Mouse (Mus musculus): ENCODE measurements at regions not wholly inside any gene's neighbourhood (a gene's known extent, or its start where the extent isn't known, plus 50 kb on each side); places are given as distances from the start of the nearest gene placed in this dataset.

DNA sequence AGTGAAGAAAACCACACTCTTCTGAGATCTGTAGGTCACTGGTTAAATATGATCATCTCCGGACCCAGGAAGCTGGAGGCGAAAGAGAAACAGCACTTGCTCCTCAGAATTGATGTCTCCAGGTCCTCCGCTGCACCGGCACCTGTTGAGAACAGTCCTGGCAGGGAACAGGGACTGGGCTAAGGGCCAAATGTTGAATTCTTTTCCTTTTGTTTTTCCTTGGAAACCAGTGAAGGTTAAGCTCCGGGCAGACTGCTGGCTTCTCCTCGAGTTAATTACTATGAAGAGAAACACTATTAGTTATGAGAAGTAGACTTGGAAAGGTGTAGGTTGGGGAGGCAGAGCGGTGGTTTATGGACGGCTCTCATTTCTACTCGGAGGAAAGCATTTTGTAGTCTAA is 242.7 kb downstream of the Rngtt start:
- intact Hi-C loops (cut with DNase I) = loop anchor here (10.0 kb wide), 1 partner anchor 152 kb away; no protein-coding TSS in a partner anchor
- no peak for DNase-seq

DNA sequence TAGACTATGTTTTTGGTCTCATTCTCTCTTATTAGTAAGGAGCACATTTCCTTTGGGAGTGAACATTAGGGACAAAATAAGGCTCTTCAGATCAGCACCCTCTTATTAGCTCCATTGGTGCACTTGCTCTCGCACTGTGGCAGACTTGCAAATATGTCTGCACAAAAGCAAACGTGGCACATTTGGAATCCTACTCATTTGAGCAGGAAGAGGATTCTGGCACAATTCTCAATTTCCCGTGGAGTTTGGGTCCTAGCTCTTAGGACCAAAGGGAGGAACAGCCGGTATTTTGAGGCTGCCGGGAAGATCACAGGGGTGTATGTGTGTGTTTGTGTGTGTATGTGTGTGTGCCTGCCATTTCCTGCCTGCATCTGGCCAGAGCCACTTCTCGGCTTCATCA is 244.5 kb downstream of the Rngtt start:
- DNase-seq = no peak
- intact Hi-C loops (cut with DNase I) = loop anchor here (10.0 kb wide), 1 partner anchor 150 kb away; no protein-coding TSS in a partner anchor

DNA sequence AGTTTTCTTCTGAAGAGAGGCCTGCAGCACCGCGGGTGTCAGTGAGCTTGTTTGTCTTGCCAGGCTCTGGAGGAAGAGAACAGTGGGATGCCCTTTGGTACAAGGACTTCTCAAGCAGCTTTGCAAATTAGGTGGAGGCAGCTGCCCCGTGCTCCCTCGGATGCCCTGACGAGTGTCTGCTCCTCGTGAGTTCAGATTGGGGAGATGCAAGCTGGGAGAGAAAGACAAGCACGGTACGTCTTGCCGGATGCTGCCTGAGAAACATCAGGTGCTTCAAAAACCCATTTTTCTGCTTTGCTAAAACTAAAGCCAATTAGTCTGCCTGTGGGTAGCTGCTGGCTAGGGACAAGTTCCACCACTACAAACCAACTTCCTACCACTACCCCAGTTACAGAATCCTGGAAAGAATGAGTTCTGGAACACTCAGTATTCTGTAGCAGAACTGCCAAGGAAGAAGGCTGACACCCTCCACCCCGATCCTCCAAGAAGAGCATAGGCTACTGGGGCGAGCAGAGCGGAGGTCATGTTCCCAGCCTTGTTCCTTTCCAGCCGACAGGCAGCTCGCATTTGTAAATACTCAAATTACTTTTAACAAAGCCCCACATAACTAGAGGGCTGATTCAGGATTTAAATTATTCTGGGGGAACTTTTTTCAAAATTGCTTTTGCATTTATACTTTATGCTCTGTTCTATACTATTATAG is 245.3 kb downstream of the Rngtt start:
- no peak for DNase-seq
- intact Hi-C loops (cut with DNase I) = loop anchor here (10.0 kb wide), 1 partner anchor 149 kb away; no protein-coding TSS in a partner anchor

DNA sequence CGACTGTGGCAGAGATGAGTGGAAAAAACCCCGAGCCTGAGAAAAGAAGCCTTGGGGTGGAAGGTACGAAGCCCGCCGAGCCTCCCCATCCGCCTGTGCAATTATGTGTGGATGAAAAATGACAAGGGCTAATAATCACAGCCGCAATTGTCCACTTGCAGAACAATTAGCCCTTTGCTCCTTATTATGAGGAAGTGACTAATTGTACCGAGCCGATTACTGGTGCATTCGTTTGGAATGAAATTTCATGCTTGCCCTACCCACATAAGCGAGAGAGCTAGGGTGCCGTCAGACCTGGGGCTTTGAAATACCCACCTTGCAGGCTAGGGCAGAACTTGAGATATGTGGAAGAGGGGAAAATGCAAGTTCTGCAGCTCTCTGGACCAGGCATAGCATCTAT is 245.9 kb downstream of the Rngtt start:
- DNase-seq = no peak
- intact Hi-C loops (cut with DNase I) = loop anchor here (10.0 kb wide), 1 partner anchor 149 kb away; no protein-coding TSS in a partner anchor

DNA sequence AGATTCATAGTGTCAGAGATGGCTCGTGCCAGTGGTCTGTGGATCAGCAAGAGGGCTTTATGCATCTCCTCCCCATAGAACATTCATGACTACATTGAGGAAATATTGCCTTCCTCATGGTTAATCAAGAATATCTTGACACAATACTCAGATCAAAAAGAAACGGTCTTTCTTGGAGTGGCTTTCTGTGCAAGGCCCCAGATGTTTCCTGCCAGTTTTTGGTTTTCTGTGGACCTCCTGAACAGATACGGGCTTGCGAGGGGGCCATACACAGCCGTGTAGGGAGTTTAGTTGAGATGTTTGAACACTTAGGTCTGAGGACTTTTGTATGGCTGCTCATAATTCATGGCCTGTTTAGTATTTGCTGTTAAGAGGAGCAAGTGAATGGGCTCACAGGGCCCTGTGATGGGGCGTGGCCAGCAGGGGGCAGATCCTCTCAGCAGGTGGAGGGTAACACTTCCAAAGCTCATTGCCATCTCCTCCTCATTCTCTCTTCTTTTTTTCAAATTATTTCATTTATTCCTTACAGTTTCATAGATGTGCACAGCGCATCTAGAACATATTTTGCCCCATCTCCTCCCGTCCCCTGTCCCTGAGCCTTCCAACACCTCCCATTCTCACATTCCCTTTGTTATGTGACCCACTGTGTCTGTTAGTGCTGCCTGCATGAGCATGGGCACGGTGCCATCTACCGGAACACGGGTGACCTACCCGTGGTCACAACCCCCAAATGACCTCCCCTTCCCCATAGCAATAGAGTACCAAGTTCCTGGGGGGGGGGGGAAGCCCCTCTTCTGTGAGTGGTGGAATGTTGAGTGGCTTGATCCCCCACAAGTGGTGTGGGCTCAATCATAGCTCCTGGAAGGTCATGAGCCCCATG is 246.8 kb downstream of the Rngtt start:
- no peak for DNase-seq
- intact Hi-C loops (cut with DNase I) = loop anchor here (10.0 kb wide), 1 partner anchor 148 kb away; no protein-coding TSS in a partner anchor

DNA sequence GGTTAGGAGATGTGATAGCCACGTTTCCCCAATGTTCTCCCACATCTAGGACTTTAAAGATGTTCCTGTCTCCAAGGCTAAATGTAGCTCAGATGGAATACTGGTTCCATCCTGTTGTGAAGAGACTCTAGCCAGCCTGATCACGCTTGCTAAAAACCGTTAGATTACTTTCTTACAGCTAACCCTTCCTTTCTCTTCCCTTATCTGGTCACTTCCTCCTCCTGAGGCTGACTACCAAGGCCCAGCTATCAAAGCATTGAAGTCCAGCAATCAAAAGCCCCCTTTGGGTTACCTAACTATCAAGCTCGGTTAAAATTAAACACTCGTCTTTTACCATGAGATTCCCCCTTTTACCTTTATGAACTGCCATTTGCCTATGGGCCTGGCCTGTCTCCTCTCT is 260.2 kb downstream of the Rngtt start:
- intact Hi-C loops (cut with DNase I) = no loop called here
- no peak for DNase-seq

DNA sequence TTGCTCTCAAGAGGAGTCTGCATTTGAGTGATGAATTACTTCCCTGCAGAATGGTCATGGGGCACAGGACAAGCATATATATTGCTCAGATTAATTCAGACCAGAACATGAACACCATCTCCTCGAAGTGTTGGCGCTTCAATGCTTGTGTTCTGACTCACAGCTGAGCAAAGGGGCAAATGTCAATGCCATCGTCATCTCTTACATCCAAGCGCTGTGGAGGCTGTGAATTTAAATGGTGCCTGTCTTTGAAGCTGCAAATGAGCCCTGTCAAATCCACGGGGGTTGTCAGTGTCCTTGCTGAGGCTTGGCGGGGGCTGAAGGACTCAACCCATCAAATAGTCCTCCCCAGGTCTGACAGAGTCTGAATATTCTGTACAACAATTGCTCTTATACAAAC is 261.2 kb downstream of the Rngtt start:
- intact Hi-C loops (cut with DNase I) = no loop called here
- no peak for DNase-seq

DNA sequence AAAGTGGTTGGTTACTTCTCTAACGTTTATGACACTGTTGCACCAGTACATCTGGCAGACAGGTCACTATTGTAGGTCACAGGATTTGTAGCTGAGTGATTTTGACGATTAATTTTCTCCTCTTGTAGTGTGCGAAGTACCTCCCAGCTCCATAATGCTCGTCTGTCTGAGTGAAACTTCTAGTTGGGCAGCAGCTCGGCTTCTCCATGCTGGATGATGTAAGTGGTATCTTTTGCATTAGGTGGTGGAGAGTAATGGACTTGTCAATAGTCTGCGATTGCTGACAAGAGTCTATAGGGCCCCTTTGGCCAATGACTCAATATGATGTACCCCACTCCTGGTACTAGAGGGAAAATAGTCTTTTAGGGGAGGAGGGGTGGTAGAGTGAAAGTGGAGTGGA is 267.5 kb downstream of the Rngtt start:
- intact Hi-C loops (cut with DNase I) = no loop called here
- DNase-seq = no peak

DNA sequence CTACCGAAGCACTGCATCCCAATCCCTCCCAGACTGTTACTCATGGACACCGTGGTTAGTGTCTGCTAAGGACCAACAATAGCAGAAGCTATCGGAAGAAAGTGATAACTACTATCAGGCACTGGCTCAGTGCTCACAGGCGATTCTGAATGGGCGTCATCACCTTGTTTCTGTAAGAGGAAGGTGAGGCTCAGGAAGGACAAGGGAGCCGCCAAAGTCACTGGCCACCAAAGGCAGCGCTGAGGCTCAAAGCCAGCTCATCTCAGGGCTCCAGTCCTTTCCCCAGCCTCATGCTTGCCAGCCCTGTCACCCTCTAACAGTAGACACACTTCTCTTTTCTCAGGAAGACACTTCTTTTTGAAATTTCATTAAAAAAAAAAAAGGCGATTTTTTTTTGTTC is 270.4 kb downstream of the Rngtt start:
- DNase-seq = no peak
- intact Hi-C loops (cut with DNase I) = loop anchor here (10.0 kb wide), 1 partner anchor 176 kb away; no protein-coding TSS in a partner anchor

DNA sequence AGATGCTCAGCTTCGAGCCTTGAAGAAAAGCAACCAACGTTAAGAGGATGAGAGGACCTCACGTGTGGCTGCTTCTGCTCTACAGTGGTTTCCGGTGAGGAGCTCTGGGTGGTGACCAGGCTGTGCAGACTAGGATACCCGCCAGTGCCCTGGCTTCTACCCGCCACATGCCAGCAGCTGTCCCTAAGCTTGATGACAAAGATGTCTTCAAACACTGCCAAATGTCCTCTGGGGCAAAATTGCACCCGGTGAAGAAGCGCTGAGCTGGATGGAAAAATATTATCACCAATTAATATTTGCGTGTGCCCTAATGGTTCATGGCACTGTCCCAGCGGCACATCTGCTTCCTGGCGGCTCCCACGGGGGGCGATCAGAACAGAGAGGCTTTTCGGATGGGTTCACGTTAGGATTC is 271.1 kb downstream of the Rngtt start:
- DNase-seq = no peak
- intact Hi-C loops (cut with DNase I) = loop anchor here (10.0 kb wide), 1 partner anchor 176 kb away; no protein-coding TSS in a partner anchor

DNA sequence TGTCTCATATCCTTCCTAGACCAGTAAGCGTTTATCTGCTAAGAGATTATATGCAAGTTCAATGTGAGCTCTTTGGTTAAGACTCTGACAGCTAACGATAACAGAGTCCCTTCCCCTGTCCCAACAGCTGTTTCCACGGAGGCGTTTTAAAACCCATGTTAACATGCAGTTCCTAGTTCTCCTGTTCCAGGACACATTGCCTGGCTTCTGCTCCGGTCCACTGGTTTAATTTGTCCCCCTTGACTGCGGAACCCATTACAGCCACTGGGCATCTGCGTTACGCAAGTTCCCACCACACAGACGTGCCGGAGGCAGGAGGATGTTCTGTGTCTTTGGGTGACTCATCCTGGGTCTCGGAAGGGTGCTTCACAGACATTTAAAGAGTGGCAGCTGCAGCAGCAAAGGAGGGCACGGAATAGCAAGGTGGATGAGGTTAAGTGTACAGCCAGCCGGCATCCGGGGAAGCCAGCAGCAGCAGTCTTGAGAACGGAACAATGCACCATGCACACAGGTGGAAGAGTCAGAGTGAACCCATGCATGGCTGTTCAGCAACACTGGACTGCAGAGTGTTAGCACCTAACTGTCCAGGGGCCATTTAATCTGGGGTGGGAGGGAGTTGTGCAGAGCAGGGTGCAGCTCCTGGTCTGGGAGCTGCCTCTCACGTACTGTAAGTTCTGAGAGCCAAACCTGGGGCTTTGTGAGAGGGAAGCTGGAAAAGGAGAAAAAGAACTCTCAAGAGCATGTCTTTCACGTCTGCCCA is 271.8 kb downstream of the Rngtt start:
- no peak for DNase-seq
- intact Hi-C loops (cut with DNase I) = loop anchor here (10.0 kb wide), 1 partner anchor 177 kb away; no protein-coding TSS in a partner anchor

DNA sequence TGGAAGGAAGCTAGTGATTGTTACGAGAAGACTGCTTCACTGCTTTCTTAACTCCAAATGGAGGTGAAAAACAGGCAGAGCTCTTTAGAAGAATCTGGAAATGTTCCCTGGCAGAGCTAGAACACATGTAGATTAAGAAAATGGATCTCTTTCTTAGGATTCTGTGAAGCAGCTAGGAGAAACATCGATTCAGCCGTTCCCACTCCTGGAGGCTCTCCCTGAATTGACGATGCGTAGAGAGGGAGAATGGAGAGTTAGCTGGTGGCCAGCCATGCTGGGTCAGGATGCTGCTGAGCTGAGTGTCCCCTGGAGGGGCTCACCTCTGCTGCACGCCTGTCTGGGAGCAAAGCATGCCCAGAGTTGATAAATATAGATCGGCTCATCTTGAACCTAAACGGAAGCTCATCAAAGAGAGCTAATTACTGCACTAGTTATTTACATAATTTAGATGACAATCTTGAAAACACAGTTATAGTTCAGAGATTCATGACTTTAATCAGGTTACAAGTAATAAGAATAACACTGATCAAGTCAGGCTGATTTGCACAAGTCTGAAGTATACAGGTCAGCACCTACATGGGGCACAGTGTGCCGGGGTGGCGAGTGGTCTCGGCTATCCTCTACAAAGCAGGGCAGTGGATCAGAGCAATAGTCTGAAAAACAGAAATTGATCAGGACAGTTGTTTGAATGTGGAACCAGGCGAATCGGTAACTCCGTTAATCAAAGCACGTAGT is 273.0 kb downstream of the Rngtt start:
- intact Hi-C loops (cut with DNase I) = loop anchor here (10.0 kb wide), 1 partner anchor 178 kb away; no protein-coding TSS in a partner anchor
- DNase-seq = no peak

DNA sequence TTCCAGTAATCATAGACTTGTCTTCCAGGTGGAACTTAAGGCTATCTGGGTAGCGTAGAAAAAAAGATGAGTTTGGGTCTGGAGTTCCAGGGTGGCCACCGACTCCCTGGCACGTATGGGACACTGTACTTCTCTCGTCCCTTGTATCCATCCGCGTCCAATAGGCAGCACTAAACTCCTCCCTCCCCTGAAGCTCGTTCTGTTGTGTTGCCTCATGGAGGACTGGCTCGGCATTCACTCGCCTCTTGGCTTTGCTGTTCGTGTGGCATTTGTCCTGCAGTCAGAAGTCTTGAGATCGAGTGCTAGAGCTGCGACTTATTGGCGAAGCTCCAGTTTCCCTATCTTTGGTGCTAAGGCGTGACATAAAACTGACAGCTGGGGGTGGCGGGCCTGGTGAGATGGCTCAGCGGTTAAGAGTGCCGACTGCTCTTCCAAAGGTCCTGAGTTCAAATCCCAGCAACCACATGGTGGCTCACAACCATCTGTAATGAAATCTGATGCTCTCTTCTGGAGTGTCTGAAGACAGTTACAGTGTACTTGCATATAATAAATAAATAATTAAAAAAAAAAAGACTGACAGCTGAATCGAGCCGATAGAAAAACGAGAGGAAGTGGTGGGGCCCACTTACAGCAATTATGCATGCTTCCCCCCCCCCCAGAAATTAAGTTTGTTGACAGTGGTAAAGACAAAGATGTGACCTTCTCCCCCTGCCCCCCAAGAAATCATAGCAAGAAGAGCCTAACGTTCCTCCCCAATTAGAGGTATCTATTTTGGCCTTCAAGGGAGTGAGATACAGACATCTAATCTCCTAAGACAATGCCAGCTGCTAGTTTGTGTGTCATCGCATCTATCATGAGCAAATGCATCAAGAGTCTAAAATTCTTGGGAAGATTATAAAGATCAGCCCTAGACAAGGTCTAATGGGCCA is 274.1 kb downstream of the Rngtt start:
- no peak for DNase-seq
- intact Hi-C loops (cut with DNase I) = loop anchor here (10.0 kb wide), 1 partner anchor 179 kb away; no protein-coding TSS in a partner anchor

DNA sequence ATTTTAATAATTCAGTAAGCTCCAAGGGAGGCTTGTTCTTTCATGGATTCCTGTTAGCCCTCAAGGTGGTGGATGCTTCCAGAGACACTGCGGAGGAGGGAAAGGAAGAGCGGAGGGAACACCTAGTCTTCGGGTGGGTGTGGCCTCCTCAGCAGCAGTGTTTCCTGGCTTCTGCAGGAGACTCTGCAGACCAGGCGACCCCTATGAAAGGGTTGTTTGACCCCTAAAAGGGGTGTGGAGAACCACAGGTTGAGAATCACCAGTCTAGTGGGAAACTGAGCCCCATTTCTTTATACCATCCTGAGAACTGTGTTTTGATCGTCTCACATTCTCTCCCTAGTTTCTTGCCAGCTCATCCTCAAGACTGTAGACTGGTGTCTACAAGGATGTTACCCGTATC is 275.7 kb downstream of the Rngtt start:
- no peak for DNase-seq
- intact Hi-C loops (cut with DNase I) = loop anchor here (5.0 to 10.0 kb wide), 2 partner anchors 59 to 181 kb away; no protein-coding TSS in a partner anchor

DNA sequence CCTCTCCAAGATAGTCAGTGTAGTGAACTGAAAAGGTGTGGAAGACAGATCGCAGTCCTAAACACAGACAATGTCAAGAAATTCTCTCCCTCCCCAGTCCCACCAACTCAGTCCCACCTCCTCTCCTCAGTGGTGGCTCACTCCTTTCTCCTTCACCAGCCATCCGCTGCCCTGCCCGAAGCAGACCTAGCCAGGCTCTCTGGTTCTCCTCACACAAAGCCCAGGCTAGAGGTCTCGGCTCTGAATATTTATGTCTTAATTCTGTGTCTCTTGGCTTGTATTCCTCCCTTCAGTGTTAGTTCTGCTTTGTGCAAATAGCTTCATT is 276.1 kb downstream of the Rngtt start:
- intact Hi-C loops (cut with DNase I) = loop anchor here (5.0 to 10.0 kb wide), 2 partner anchors 59 to 181 kb away; no protein-coding TSS in a partner anchor
- DNase-seq = no peak

DNA sequence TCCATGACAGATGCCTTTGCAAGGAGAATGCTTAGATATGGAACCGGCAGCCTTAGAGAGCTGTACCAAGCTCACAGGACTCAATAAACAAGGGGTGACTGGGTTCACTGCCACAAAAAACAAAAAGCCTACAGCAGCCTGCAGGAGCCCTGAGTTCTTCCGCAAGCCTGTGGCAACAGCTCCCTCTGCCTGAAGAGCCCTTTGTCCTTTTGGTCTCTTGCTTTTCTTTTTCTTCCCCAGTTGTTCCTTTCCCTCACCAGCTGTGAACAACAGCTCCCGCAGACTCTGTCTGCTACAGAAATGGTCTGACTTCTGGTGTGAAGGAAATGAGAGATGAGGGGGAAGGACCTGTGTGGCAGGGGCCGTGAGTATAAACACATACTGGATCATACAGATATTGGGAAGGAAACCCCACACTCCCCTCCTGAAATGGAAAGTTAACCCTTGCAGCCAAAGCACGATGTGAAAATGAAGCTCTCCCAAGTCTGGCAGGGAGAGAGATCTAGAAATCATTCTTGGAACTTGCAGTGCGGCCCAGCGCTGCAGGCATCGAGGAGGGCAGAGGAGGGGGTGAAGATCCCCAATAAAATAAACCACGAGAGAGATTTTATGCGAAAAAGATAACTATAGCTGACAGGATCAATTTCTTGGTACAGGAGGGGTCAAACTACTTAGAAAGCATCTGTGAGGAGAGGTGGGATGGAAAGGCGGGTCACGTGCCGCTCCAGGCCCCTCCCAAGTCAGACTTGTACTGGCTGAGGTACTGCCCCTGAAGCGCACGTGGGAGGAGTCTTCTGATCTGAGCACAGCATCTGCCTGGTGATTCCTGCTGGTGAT is 276.7 kb downstream of the Rngtt start:
- intact Hi-C loops (cut with DNase I) = loop anchor here (5.0 to 10.0 kb wide), 2 partner anchors 60 to 182 kb away; no protein-coding TSS in a partner anchor
- peak; percentile 30 to 32 for DNase-seq

DNA sequence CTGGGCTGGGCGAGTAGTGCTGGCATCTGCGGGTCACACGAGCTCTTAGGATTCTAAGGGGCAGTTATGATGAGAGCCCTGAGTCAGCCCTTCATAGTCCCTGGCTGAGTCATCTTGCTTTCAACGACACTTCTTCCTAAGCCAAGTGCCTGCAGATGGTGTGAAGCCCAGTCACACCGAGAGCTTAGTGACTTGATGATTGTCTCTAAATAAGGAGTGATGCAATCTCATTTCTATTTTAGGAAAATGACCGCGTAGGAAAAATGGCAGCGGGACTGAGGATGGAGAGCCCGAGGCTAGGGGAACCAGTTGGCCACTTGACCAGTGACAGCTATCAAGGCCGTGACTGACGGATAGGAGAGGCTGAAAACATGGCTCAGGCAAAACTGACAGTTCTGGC is 277.6 kb downstream of the Rngtt start:
- intact Hi-C loops (cut with DNase I) = loop anchor here (5.0 to 10.0 kb wide), 2 partner anchors 60 to 183 kb away; no protein-coding TSS in a partner anchor
- peak; percentile 21 to 26 for DNase-seq

DNA sequence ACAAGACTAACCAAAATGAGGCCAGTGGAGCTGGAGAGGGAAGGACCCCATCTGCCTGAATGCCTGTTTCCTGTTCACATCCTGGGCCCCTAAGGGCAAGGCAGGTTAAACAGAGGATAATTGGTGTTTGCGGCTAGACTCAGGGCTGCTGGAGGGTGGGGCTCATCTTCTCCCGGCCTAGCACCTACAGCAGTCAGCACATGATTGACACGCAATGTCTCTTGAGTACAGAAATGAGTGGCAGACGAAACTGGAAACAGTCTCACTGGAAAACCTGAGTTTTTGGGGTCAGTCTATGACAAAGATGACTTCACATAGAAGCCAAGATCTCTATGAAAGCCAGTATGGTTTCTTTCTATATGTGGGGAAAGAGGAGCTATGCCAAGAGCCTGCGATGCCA is 278.0 kb downstream of the Rngtt start:
- intact Hi-C loops (cut with DNase I) = loop anchor here (5.0 to 10.0 kb wide), 2 partner anchors 61 to 183 kb away; no protein-coding TSS in a partner anchor
- DNase-seq = no peak

All from gastrocnemius, postnatal 36 days (tissue).